Mouse (Mus musculus): ENCODE measurements around the gene Ston2.

The Ston2 gene

GRCm38 (mm10) chr12:91787959-91788437 is at the start of gene Ston2:
Gene Ston2, minus strand, starts transcription at chr12:91788387.
- DNase-seq: no peak

GRCm38 (mm10) chr12:91837401-91838065 is 49.3 kb upstream of the Ston2 start:
- no peak for DNase-seq

- no peak for DNase-seq
Measured at GRCm38 (mm10) chr12:91833939-91834333, 45.7 kb upstream of the Ston2 start.

GRCm38 (mm10) chr12:91833237-91833938 is 45.2 kb upstream of the Ston2 start:
- DNase-seq: no peak

- DNase-seq: no peak
Measured at GRCm38 (mm10) chr12:91831410-91831809, 43.2 kb upstream of the Ston2 start.

GRCm38 (mm10) chr12:91820461-91820860 is 32.3 kb upstream of the Ston2 start:
- no peak for DNase-seq

- DNase-seq: no peak
Measured at GRCm38 (mm10) chr12:91818726-91819125, 30.5 kb upstream of the Ston2 start.

- peak; percentile 47 for DNase-seq
Measured at GRCm38 (mm10) chr12:91815990-91816389, 27.8 kb upstream of the Ston2 start.

GRCm38 (mm10) chr12:91815552-91815951 is 27.4 kb upstream of the Ston2 start:
- DNase-seq: no peak

GRCm38 (mm10) chr12:91808911-91809310 is 20.7 kb upstream of the Ston2 start:
- DNase-seq: no peak

- no peak for DNase-seq
Measured at GRCm38 (mm10) chr12:91807761-91808160, 19.6 kb upstream of the Ston2 start.

- no peak for DNase-seq
Measured at GRCm38 (mm10) chr12:91807095-91807494, 18.9 kb upstream of the Ston2 start.

GRCm38 (mm10) chr12:91804262-91804661 is 16.1 kb upstream of the Ston2 start:
- no peak for DNase-seq

GRCm38 (mm10) chr12:91803207-91803932 is 15.2 kb upstream of the Ston2 start:
- peak; percentile 53 for DNase-seq

GRCm38 (mm10) chr12:91802586-91803206 is 14.5 kb upstream of the Ston2 start:
- no peak for DNase-seq

- DNase-seq: no peak
Measured at GRCm38 (mm10) chr12:91800861-91801385, 12.7 kb upstream of the Ston2 start.

- DNase-seq: no peak
Measured at GRCm38 (mm10) chr12:91799821-91800335, 11.7 kb upstream of the Ston2 start.

GRCm38 (mm10) chr12:91799379-91799773 is 11.2 kb upstream of the Ston2 start:
- no peak for DNase-seq

GRCm38 (mm10) chr12:91798720-91799378 is 10.7 kb upstream of the Ston2 start:
- no peak for DNase-seq

- no peak for DNase-seq
Measured at GRCm38 (mm10) chr12:91796774-91797173, 8.6 kb upstream of the Ston2 start.

- DNase-seq: no peak
Measured at GRCm38 (mm10) chr12:91793266-91793665, 5.1 kb upstream of the Ston2 start.

- no peak for DNase-seq
Measured at GRCm38 (mm10) chr12:91791822-91792221, 3.6 kb upstream of the Ston2 start.
